Mouse (Mus musculus) lung, postnatal 36 days (tissue): ENCODE data around the gene St6galnac4.
A peak's percentile ranks its signal among the peaks of the same experiment; 100 is the strongest.

Experiments
- DNase-seq: peaks from one replicate; pipeline ENCODE4 v3.0.0; 2022; ENCODE audit warnings: mixed read lengths

Gene St6galnac4

GRCm38 (mm10) chr2:32604631-32605030 is 17.7 kb downstream of the St6galnac4 start:
- no peak for DNase-seq

DNA sequence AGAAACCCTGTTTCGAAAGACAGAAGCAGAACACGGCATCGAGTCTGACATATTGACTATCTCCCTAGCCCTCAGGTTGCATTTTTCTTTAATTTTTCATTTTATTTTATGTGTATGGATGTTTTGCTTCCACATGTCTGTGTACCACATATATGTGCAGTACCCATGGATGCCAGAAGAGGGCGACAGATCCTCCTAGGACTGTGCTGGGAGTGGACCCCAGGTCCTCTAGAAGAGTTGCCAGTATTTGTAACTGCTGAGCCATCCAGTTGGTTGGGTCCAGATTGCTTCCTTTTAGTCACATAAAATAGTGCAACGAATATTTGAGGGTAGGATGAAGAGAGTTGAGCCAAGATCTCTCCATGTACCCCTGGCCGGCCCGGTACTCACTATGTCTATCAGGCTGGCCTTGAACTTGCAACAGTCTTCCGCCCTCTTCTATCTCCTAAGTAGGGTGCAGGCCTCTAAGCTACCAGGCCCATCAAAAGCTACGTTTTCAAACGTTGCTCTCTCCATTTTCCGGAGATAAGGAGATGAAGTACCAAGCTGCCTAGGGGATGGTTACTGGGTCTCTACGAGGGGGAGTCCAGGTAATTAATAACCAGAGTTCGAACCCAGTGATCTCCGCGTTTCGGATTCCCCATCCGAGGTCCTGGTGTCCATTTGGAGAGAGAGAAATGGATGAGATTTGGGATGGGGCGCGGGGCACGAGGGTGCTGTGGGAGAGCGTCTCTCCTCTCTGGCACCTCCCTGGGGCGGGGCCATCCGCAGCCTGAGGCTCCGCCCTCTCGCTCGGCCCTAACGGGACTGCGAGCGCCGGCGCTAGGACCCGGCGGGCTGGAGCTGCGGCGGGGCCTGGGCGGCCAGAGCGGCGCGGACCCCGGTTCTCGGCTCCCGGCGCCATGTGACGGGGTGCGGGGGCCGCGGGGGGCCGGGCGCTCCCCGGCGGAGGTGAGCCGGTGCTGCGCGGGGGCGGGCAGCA is 19.6 kb downstream of the St6galnac4 start:
- DNase-seq, result peak; percentile 91

- DNase-seq, result peak; percentile 81
Measured at GRCm38 (mm10) chr2:32607262-32607947, 20.5 kb downstream of the St6galnac4 start.

DNA sequence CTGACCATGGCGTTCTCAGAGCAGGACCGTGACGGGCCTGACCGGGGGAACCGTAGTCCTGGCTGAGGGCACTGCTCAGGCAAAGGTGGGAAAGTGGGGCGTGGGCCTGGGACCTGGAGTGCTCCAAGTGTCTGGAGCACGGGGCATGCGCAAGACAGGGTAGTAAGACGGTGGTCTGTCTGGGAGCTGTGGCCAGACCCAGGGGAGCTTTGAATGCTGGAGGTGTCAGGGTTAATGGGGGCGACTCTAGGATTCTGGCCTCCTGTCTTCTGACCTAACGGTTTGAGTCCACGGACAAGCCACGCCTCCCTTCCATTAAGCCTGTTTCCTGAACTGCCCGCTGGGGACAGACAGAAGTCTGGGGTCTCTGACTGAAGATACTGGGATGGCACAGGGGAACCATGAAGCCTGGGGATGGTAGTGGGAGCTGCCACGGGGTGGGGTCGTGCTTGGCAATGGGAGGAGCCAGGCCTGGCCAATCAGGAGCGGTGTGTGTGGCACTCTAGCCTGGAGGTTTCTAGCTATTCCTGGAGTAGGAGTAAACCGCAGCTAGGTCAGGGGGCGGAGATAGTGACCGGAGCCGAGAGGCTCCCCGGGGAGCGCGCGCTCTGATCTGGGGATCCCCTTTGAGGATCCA is 21.4 kb downstream of the St6galnac4 start:
- peak; percentile 83 for DNase-seq

DNA sequence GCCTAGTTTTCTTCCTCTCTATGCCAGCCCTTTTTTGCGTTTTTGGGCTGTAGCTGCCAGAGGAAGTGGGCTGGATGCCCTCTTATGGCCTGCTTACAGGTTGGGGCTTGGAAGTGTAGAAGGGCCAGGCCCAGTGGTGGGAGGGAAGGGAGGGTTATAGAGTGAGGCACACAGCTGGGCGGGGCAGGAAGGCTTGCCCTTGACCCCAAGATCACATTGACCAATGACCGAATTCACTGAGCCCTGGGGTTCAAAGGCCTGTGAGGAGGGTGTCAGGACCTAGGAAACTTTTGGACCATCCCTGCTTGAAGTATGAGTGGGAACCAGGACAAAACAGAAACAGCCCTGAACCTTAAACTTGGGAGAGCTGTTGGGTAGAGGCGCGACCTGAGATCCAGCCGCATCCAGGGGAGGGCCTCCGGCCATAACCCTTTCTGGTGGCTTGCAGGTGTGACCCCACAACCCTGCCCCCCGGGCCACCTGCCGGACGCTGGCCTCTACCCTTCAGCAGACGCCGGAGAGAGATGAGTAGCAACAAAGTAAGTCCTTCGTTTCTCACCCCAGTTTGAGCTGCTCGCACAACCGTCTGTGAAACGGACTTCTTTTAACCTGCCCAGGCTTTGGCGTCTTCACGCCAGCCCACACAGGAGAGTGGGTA is 22.0 kb downstream of the St6galnac4 start:
- DNase-seq, result no peak

GRCm38 (mm10) chr2:32610610-32611229 is 23.8 kb downstream of the St6galnac4 start:
- peak; percentile 76 for DNase-seq

DNA sequence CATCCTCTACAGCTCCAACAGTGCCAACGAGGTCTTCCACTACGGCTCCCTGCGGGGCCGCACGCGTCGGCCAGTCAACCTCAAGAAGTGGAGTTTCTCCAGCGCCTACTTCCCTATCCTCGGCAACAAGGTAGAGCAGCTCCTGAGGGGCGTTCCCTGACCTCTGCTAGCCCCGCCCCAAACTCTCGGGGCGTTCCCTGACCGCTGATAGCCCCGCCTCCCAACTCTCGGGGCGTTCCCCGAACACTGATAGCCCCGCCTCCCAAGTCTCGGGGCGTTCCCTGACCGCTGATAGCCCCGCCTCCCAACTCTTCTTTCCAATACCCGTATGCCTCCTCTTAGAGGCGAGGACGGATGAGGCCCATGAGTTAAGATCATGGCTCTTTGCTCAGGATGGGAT is 25.4 kb downstream of the St6galnac4 start:
- DNase-seq, result no peak

DNA sequence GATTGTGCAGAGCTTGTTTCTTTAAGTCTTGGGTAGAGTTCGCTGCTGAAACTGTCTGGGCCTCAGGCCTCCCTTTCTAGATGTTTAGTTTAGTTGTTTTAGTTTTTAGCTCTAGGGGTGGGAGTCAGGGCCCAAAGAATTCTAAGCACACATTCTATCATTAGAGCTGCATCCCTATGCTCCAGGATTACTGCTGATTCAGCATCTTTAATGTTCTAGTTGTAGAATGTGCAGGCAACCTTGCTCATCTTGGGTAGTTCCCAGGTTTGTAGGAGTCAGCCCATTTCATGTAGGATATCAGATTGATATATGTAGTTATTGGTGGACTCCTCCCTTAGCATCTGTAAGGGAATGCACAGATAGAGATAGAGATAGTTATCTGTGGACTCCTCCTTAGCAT is 30.2 kb downstream of the St6galnac4 start:
- DNase-seq, result no peak

GRCm38 (mm10) chr2:32617601-32618000 is 30.7 kb downstream of the St6galnac4 start:
- no peak for DNase-seq

- no peak for DNase-seq
Measured at GRCm38 (mm10) chr2:32618051-32618450, 31.2 kb downstream of the St6galnac4 start.

DNA sequence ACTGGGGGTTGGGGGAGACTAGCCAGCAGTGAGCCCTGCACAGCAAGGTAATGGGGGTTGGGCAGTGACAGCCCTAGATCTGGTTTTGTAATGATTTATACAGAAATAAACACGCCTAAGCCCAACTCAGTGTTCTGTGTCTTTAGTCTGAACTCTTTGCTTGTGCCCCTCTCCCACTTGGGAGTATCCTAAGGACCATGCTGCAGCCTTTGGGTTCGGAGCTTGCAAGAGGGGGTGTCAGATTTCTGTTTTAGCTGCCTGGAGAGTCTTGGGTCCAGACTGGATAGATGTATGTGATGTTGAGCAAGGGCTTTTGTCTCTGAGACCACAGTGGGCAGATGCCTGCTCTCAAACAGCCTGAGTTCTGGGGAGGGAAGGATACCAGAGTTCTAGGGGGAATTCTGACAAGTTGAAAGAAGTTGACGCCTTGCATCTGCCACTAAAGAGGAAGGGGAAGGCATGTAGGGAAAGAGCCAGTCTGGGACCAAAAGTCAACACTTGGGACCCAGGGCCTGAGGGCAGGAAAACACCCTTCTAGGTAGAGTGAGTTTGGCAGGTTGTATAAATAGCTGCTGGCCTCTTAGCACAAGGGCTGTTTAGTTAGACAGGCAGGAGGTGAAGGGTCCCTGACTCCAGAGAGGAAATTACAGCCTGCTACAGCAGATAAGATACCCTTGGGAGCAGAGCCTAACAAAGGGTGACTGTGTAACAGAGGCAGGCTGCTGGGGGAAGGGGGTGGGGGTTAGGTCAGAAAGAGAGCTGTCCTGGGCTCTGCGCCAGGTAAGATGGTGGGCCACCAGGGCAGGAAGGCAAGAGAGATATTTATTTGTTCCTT is 34.0 kb downstream of the St6galnac4 start:
- DNase-seq, result peak; percentile 63

- no peak for DNase-seq
Measured at GRCm38 (mm10) chr2:32621517-32621859, 34.6 kb downstream of the St6galnac4 start, which contains the start of gene Ak1. Gene Ak1, plus strand, starts transcription at chr2:32621758.

DNA sequence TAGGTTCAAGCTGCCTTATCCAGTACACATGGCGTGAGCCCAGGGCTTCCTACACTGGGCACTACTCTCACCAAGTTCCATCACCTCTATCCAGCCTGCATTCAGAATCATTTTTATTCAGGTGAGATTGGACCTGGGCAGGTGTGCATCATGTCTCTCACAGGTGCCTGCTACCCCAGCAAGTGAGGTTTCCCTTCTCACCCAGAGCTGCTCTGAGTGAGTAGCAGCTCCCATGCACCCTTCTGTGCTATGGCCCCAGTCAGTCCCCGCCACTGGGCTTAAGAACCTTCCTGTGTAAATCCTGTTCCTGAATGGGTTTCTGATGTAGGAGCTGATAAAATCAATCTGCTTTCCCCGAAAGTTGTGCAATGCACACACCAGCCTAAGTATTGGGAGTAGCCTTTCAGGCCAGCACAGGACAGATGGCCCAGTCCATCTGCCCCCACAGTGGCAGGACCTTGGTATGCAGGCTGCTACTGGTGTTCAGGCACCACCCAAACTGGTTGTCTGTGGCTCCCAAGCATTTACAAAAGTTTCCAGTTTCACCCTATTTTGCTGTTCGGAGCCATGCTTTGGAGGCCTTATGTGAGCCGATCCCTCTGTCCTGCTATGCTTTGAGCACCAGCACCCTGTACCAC is 37.3 kb downstream of the St6galnac4 start:
- no peak for DNase-seq

DNA sequence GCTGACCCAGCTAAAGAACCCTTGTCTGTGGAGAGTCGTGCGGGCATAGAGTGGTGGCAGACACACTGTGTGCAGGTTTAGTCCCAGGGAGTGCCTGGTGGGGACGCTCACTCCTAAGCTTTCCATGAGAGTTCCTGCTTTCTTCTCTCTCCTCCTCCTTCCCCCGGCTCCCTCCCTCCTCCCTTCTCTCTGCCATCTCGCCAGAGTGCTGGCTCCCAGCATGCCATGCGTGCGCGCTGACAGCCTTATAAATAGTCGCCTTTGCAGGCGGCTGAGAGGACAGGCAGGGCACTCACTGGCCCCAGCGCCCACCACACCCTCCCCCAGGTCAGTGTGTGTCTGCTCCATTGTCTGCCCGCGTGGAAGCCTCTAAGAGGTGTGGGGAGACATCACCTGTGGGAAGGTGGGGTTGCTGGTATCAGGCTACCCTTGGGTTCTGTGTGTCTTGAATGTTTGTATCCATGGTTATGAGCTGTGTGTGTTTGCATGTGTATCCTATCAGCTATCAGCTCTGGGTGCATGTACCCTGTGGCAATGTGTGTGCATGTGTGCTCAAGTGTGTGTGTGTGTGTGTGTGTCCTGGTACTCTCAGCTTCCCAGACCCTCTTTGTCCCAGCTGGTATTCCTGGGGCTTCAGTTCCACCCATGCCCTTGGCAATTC is 38.4 kb downstream of the St6galnac4 start:
- peak; percentile 80 for DNase-seq

GRCm38 (mm10) chr2:32625873-32626694 is 39.2 kb downstream of the St6galnac4 start:
- no peak for DNase-seq

DNA sequence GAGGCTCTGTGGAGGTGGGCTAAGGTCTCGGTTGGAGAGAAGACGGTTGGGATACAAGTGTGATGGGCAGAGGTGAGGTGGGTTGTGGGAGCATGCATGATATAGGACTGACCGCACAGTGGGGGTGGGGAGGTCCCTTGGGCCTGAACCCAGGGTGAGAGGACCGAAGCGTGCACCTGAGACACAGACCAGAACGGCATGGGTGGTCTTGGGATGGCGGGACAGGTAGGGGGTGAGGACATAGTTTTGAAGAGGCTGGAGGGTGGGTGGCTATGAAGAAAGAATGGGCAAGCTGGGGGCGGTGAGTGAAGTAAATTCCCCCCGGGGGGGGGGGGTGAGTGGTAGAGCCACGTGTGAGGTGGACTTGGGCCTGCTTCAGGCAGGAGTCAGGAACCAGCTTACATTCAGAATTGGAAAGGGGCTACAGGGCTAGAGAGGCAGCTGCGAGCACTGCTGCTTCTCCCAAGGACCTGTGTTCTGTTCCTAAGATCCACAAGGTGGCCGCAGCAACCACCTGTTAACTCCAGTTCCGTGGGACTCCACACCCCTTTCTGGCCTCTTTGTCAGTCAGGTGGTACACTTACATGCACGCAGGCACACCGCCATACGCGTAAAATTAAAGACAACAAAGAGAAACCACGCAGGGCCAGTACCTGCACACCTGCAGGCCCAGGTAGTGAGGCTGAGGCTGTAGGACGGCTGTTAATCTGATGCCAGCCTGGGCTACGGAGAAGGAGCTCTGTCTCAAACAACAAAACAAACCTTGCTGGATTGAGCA is 40.6 kb downstream of the St6galnac4 start:
- no peak for DNase-seq

DNA sequence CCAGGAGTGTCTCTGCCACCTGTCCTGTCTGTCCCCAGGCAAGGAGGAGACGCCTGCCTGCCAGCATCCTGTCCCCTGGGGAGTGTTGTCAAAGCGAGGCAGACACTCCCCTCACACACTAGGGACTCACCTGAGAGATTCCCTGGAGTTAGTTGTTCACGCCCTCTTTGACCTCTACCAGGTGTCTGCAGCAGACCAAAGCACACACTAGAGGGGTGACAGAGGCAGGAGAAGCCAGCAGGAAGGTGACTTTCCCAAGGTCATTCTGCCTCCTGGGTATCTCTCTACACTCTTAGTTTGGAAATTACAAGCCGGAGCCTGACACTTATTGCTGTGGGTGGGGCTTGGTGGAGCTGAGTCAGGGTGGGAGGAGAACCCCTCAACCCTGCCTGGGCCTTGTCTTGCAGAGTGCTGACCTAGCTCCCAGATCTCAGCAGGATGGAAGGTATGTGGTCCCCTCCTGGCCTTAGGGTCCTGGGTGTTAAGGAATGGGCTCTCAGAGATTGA is 41.2 kb downstream of the St6galnac4 start:
- peak; percentile 41 for DNase-seq

GRCm38 (mm10) chr2:32628729-32629128 is 41.8 kb downstream of the St6galnac4 start:
- DNase-seq, result peak; percentile 95
